Mouse (Mus musculus) cerebellum, adult 2 months (tissue): ENCODE measurements around the gene Gm48551. TPM values are rescaled to one million over a fixed set of nuclear protein-coding genes. Genes with fewer than 3 reads are reported as not detected.

Experiments
- DNase-seq, 2 experiments: peaks; one replicate each; pipeline ENCODE4 v3.0.0; 2021
- H3K27ac ChIP-seq: fragments of 200-500 bp; 2 replicates; pipeline ENCODE4 v1.5.1; 2012; ENCODE audit warnings: low read length, control low read depth, inconsistent platforms; ENCODE audit not compliant: insufficient read depth
- H3K27me3 ChIP-seq: fragments of 200-500 bp; 2 replicates; pipeline ENCODE4 v1.6.1; 2012; ENCODE audit warnings: inconsistent platforms, mild to moderate bottlenecking, low read length, moderate library complexity; ENCODE audit not compliant: control insufficient read depth, insufficient read depth
- H3K4me1 ChIP-seq: fragments of 200-500 bp; 2 replicates; pipeline ENCODE4 v1.6.1; 2011; ENCODE audit warnings: low read length; ENCODE audit not compliant: control insufficient read depth, insufficient read depth
- H3K4me3 ChIP-seq: fragments of 200-500 bp; replicated peaks from 2 replicates; pipeline ENCODE3; 2011; ENCODE audit warnings: mild to moderate bottlenecking, low read depth, low read length, control low read depth; ENCODE audit not compliant: insufficient read depth
- CTCF ChIP-seq: fragments of 200-500 bp; IDR thresholded peaks from 2 replicates; pipeline ENCODE4 v1.5.1; 2011; ENCODE audit warnings: low read depth, mild to moderate bottlenecking, control low read depth, low read length, moderate library complexity, borderline replicate concordance; ENCODE audit not compliant: insufficient read depth
- POLR2A ChIP-seq: fragments of 200-500 bp; IDR thresholded peaks from 2 replicates; pipeline ENCODE4 v1.6.1; 2011; ENCODE audit warnings: low read length, control low read depth, borderline replicate concordance; ENCODE audit not compliant: insufficient read depth
- WGBS: fragments of 180-500 bp; shearing (Covaris S2); methylation state at CpG from one replicate; pipeline ENCODE4 v1.1.7; 2018; 5-methylcytosine and 5-hydroxymethylcytosine counted together
- polyA plus RNA-seq: library from polyadenylated mRNA; depleted of rRNA; stranded (reverse); fragments of >200 nt; gene quantifications from 2 replicates; pipeline ENCODE4 v1.2.3, GENCODE M21; 2012

The Gm48551 gene
- polyA plus RNA-seq, 1 experiment, result 10.8 TPM

DNA sequence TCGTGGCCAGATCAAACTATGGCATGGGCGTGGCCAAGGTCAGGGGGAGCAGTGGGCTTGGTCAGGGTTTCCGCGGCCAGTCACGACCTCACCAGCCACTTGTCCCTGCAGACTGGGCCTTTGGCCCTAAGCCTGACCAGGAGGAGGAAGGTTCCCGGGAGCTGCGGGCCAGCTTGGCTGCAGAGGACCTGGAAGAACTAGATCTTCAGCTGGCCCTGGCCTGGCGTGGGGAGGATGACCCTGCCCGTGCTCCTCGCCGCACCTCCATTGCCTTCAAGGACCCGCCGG lies 6.4 kb downstream of the Gm48551 start:
- no peaks in the 10 kb centered on the region for H3K27me3 ChIP-seq
- 78% methylated on average over 13 of the region's 13 CpGs for WGBS
- peak in 1 of 2 experiments; percentile 40 for DNase-seq
- peaks cover 17% of the 10 kb centered on the region for H3K4me1 ChIP-seq
- TF ChIP-seq CTCF (no peak), POLR2A (no peak)
- no peak overlapping the region for H3K4me3 ChIP-seq
- H3K27ac ChIP-seq, result no peak overlapping the region

- Histone ChIP-seq H3K4me1 (peaks cover 27% of the 10 kb centered on the region), H3K4me3 (no peak overlapping the region), H3K27ac (no peak overlapping the region), H3K27me3 (no peaks in the 10 kb centered on the region)
- 77% methylated on average over 6 of the region's 6 CpGs for WGBS
- TF ChIP-seq POLR2A (no peak), CTCF (no peak)
- DNase-seq, result no peak
Observed at GRCm38 (mm10) chr10:81392270-81392669, 8.0 kb downstream of the Gm48551 start.

- no peak for DNase-seq
- TF ChIP-seq CTCF, result no peak
- TF ChIP-seq POLR2A, result no peak
- H3K4me1 ChIP-seq, result peaks cover 28% of the 10 kb centered on the region
- H3K4me3 ChIP-seq, result no peak within 1 kb of the TSS
- H3K27me3 ChIP-seq, result no peaks in the 10 kb centered on the region
- H3K27ac ChIP-seq, result no peak within 1 kb of the TSS
- WGBS, result 44% methylated on average over 14 of the region's 14 CpGs
Observed at GRCm38 (mm10) chr10:81392781-81393185, 8.5 kb downstream of the Gm48551 start, which contains the start of gene Smim24. Gene Smim24 (plus strand): TSS chr10:81393051.

DNA sequence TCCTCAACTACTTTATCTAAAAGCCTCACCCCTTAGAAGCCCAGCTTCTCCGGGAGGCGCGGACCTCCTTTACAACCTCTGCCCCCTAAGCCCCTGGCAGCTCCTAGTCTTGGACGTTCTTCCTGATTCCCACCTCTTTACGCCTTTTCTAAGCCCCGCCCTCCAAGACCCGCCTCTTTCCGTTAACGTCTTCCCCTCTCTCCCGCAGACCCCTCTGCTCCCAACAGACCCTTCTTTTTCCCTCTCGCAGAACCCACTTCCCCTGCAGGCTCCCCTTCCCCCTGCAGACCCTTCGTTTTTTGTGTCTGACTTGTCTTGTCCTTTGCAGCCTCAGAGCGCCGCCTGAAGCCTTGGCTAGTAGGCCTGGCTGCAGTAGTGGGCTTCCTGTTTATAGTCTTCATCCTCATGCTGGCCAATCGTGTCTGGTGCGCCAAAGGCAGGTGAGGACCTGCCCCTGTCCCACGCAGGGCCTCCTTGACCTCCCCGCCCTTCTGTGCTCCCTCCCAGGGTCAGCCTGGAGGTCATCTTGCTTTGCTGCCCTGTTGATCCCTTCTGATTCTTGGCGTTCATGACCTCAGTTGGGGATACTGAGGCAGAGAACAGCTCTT lies 9.3 kb downstream of the Gm48551 start:
- TF ChIP-seq POLR2A (no peak), CTCF (no peak)
- Histone ChIP-seq H3K4me3 (no peak overlapping the region), H3K4me1 (peaks cover 34% of the 10 kb centered on the region), H3K27me3 (no peaks in the 10 kb centered on the region), H3K27ac (no peak overlapping the region)
- DNase-seq, result no peak
- WGBS, result 16% methylated on average over 19 of the region's 19 CpGs

DNA sequence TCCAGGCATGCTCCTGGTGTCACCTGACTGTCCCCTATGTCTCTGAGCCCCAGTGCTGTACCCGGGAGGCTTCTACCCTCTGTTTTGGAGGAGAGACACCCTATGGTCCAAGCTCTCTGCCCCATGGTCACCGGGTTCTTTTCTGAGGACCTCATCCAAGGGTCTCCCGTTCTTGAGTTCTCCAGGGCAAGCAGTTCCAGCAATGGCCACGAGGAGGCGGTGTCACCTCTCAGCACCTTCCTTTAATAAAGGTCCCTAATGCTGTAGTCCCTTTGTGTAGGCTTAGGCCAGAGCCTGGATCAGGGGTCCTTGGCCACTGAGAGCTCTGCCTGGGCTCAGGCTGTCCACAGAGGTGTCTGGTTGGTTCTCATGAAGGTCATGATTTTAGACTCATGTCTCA lies 10.9 kb downstream of the Gm48551 start:
- no peaks in the 10 kb centered on the region for H3K27me3 ChIP-seq
- no peak overlapping the region for H3K4me3 ChIP-seq
- peak; percentile 61 to 79 for DNase-seq
- TF ChIP-seq CTCF (peak; percentile 93), POLR2A (no peak)
- no peak overlapping the region for H3K27ac ChIP-seq
- WGBS, result 9% methylated on average over 5 of the region's 5 CpGs
- H3K4me1 ChIP-seq, result peaks cover 46% of the 10 kb centered on the region

- peaks cover 51% of the 10 kb centered on the region for H3K4me1 ChIP-seq
- peak in 1 of 2 experiments; percentile 50 for DNase-seq
- H3K4me3 ChIP-seq, result no peak overlapping the region
- TF ChIP-seq POLR2A (no peak), CTCF (no peak)
- no peaks in the 10 kb centered on the region for H3K27me3 ChIP-seq
- no peak overlapping the region for H3K27ac ChIP-seq
- WGBS, result 34% methylated on average over 4 of the region's 4 CpGs
Observed at GRCm38 (mm10) chr10:81395865-81396264, 11.6 kb downstream of the Gm48551 start.

DNA sequence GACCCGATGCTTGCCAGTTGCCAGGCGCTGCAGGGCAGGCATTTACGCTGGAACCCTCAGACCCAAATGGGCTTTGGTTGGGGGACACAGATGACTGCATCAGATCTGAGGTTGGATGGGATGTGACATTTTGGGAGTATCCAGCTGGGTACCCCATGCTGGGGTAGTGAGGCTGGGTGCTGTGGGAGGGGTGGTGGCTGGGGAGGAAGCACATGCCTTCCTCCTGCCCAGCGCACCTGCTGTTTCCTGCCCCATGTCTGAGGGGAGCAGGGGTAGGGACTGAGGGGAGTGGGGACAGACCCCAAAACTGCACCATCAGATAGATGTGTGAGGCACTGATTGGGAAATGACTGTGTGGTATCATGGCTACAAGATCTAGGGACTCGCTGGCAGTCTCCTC lies 12.5 kb downstream of the Gm48551 start:
- 60% methylated on average over 5 of the region's 5 CpGs for WGBS
- peaks cover 60% of the 10 kb centered on the region for H3K4me1 ChIP-seq
- no peaks in the 10 kb centered on the region for H3K27me3 ChIP-seq
- TF ChIP-seq CTCF (no peak), POLR2A (no peak)
- no peak overlapping the region for H3K27ac ChIP-seq
- peak in 1 of 2 experiments; percentile 45 for DNase-seq
- H3K4me3 ChIP-seq, result no peak overlapping the region

- peak in 1 of 2 experiments; percentile 53 for DNase-seq
- H3K27ac ChIP-seq, result no peak overlapping the region
- TF ChIP-seq CTCF (no peak), POLR2A (no peak)
- no peak overlapping the region for H3K4me3 ChIP-seq
- WGBS, result 13% methylated on average over 5 of the region's 5 CpGs
- no peaks in the 10 kb centered on the region for H3K27me3 ChIP-seq
- H3K4me1 ChIP-seq, result peaks cover 67% of the 10 kb centered on the region
Observed at GRCm38 (mm10) chr10:81399296-81399695, 15.0 kb downstream of the Gm48551 start.
